Mouse (Mus musculus) bone marrow, adult 2 months (tissue): Measurements from ENCODE around the gene 4933424G06Rik. TPM values are rescaled to one million over a fixed set of nuclear protein-coding genes. Genes with fewer than 3 reads are reported as not detected.

ENCODE experiments used
- H3K27ac ChIP-seq: fragments of 200-500 bp; 2 replicates; pipeline ENCODE4 v1.5.1; 2012; ENCODE audit warnings: low read depth, mild to moderate bottlenecking, control low read depth, inconsistent platforms, low read length; ENCODE audit not compliant: control insufficient read depth, poor library complexity, insufficient read depth
- H3K4me1 ChIP-seq: fragments of 200-500 bp; 2 replicates; pipeline ENCODE4 v1.6.1; 2011; ENCODE audit warnings: low read length; ENCODE audit not compliant: control insufficient read depth, insufficient read depth
- H3K4me3 ChIP-seq: fragments of 200-500 bp; replicated peaks from 2 replicates; pipeline ENCODE3; 2011; ENCODE audit warnings: mild to moderate bottlenecking, low read depth, low read length, control low read depth; ENCODE audit not compliant: control insufficient read depth
- CTCF ChIP-seq: fragments of 200-500 bp; IDR thresholded peaks from 2 replicates; pipeline ENCODE4 v1.5.1; 2011; ENCODE audit warnings: low read length, control low read depth; ENCODE audit not compliant: control insufficient read depth, insufficient read depth
- POLR2A ChIP-seq: fragments of 200-500 bp; IDR thresholded peaks from 2 replicates; pipeline ENCODE4 v1.6.1; 2011; ENCODE audit warnings: low read depth, mild to moderate bottlenecking, control low read depth, low read length, borderline replicate concordance; ENCODE audit not compliant: control insufficient read depth
- WGBS: fragments of 180-500 bp; shearing (Covaris S2); methylation state at CpG from one replicate; pipeline ENCODE4 v1.1.7; 2018; 5-methylcytosine and 5-hydroxymethylcytosine counted together
- polyA plus RNA-seq: library from polyadenylated mRNA; stranded (reverse); fragments of >200 nt; gene quantifications from 2 replicates; pipeline ENCODE4 v1.2.4, GENCODE M21; 2011; ENCODE audit warnings: low replicate concordance; ENCODE audit not compliant: missing spikeins, insufficient read depth, insufficient read length

4933424G06Rik gene
- polyA plus RNA-seq, 1 experiment: not detected

DNA sequence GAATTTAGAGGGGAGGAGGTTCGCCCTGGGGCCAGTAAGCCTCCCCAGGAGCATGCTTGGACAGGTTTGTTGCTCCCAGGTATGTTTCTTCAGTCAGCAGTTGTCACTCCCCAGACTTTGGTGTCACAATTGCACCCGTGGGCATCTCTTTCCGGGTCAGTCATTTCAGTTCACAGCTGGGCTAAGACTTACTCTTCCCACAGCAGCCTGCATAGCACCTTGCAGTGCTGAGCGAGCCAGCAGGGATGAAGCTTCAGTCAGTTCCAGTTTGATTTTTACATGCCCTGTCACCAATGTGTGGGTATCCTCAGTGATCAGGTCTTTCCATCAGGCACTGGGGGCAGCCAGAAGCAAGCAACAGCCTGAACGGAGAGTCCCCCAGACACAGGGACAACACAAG, 12.9 kb upstream of the 4933424G06Rik start:
- Histone ChIP-seq H3K4me3 (no peak overlapping the region), H3K4me1 (no peaks in the 10 kb centered on the region), H3K27ac (no peak overlapping the region)
- 74% methylated on average over 5 of the region's 5 CpGs for WGBS
- no peak for TF ChIP-seq POLR2A
- TF ChIP-seq CTCF: no peak

DNA sequence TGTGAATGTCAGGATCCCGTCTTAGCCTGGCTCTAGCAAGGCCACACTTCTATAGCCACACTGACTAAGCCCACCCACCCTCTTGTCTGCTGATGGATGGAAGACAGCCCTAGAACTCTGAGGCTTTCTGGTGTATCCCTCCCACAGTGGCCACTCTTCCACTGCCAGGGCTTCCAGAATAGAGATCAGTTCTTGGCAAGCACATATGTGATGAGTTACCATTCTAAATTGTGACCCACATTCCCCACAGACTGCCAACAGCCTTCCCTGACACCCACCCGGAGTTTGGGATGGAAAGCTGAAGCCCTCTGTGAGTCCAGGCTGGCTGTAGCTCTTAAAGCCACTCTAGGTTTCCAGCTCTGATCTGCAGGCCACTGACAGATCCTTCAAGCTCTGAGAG, 2.8 kb upstream of the 4933424G06Rik start:
- H3K4me1 ChIP-seq: peaks cover 1% of the 10 kb centered on the region; the same call in 1 of the 2 replicates
- 74% methylated on average over 2 of the region's 2 CpGs for WGBS
- no peak overlapping the region for H3K27ac ChIP-seq
- TF ChIP-seq POLR2A (no peak), CTCF (no peak)
- no peak overlapping the region for H3K4me3 ChIP-seq

DNA sequence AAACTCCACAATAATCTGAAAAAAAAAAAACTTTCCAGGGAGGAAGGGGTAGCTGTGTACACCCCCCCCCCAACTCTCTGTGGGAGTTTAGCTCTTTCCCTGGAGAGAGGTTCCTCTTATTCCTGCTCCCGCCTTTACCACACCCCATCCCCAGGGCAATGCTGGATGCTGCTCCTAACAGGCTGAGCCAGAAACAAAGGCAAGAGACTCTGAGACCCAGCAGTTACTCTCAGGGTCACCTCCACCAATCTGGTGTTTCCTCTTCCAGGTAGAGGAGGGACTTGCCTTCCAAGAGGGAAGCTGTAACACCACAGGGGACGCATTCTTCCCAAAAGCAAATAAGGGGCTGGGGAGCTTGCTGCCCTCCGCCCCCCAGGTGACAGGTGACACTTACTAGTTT, 2.2 kb upstream of the 4933424G06Rik start:
- Histone ChIP-seq H3K4me3 (no peak overlapping the region), H3K4me1 (peaks cover 1% of the 10 kb centered on the region; the same call in 1 of the 2 replicates), H3K27ac (no peak overlapping the region)
- no peak for TF ChIP-seq CTCF
- no peak for TF ChIP-seq POLR2A
- 83% methylated on average over 3 of the region's 3 CpGs for WGBS

GRCm38 (mm10) chr1:36708626-36709025, 1.3 kb upstream of the 4933424G06Rik start:
- H3K27ac ChIP-seq: no peak overlapping the region
- peaks cover 1% of the 10 kb centered on the region; the same call in 1 of the 2 replicates for H3K4me1 ChIP-seq
- TF ChIP-seq CTCF: no peak
- TF ChIP-seq POLR2A: no peak
- WGBS: 86% methylated on average over 1 of the region's 1 CpGs
- H3K4me3 ChIP-seq: no peak overlapping the region

GRCm38 (mm10) chr1:36709055-36709853, 695 bp upstream of the 4933424G06Rik start:
- TF ChIP-seq POLR2A (no peak), CTCF (0 out of 2 replicates have a peak, but pooled peaks have one; percentile 4)
- peaks cover 1% of the 10 kb centered on the region; the same call in 1 of the 2 replicates for H3K4me1 ChIP-seq
- WGBS: 1% methylated on average over 33 of the region's 33 CpGs
- H3K4me3 ChIP-seq: peak overlapping the region; percentile 89
- peak overlapping the region; percentile 73 for H3K27ac ChIP-seq

- Histone ChIP-seq H3K4me3 (no peak overlapping the region), H3K27ac (no peak overlapping the region), H3K4me1 (peaks cover 1% of the 10 kb centered on the region; the same call in 1 of the 2 replicates)
- no peak for TF ChIP-seq POLR2A
- TF ChIP-seq CTCF: no peak
- 82% methylated on average over 2 of the region's 2 CpGs for WGBS
Measured at GRCm38 (mm10) chr1:36711104-36711503, 1.2 kb downstream of the 4933424G06Rik start.

DNA sequence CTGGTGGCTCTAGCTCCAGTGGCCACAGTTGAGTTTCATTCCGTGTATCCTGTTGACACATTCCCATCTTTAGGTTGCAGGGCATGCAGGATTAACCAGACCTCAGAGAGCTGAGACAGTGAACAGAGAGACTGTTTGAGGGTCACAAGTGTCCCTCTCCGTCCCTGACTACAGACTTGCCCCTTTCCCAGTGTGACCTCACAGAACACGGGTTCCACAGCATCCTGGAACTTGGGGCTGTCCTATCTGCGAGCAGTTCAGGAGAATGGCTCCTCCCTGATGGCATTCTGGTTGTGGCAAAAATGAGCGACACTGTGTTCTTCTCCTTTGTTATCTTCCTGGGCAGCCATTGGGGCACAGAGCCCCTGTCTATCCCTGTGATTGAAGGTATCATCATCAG, 4.4 kb downstream of the 4933424G06Rik start, which contains the start of gene Actr1b:
TSS of gene Actr1b (minus strand) at position 112 of the 400 bp plus-strand sequence.
- Histone ChIP-seq H3K27ac (no peak within 1 kb of the TSS), H3K4me3 (no peak within 1 kb of the TSS), H3K4me1 (peaks cover 2% of the 10 kb centered on the region)
- WGBS: 80% methylated on average over 5 of the region's 5 CpGs
- no peak for TF ChIP-seq CTCF
- TF ChIP-seq POLR2A: no peak

- WGBS: 7% methylated on average over 1 of the region's 1 CpGs
- Histone ChIP-seq H3K4me3 (no peak overlapping the region), H3K27ac (no peak overlapping the region), H3K4me1 (peaks cover 5% of the 10 kb centered on the region)
- TF ChIP-seq POLR2A: no peak
- TF ChIP-seq CTCF: no peak
Measured at GRCm38 (mm10) chr1:36718786-36719185, 8.8 kb downstream of the 4933424G06Rik start.
